Mouse (Mus musculus): ENCODE data around the gene Prmt8. TPM values are rescaled to one million over a fixed set of nuclear protein-coding genes. Genes with fewer than 3 reads are reported as not detected.

Prmt8 gene
- polyA plus RNA-seq, 1 experiment from 2014 or later, result 0.17 TPM

- Histone ChIP-seq H3K4me3 (no peak overlapping the region), H3K9ac (no peak overlapping the region), H3K4me1 (peaks cover 35% of the 10 kb centered on the region), H3K27ac (no peak overlapping the region), H3K4me2 (replicated peaks) (no peak overlapping the region), H3K9me3 (no peaks in the 10 kb centered on the region), H3K36me3 (no peaks in the 10 kb centered on the region), H3K27me3 (peaks cover 84% of the 10 kb centered on the region)
- ATAC-seq (ENCODE audit: low FRiP score, low read depth), result no peak
- WGBS, result 45% methylated on average over 5 of the region's 5 CpGs
These were observed 3.7 kb downstream of the Prmt8 start for GRCm38 (mm10) chr6:127765573-127765972.

DNA sequence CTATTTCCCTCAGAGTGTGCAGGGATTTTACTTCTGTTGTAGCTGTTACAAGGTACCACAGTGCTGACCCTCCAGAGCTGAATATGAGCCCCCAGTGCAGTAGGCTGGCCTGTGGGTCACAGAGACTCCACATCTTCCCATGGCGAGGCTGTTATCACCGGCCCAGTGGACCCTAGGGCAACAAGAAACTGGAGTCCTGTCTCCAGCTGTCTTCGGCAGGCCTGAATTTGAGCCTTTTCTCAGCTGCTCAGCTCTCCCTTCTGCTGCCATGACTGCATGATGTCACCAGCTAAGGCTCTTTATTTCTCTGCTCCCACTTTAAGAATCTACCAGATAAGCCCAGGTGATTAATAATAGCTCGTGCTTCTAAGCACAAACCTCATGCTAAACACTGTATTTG lies 11.0 kb downstream of the Prmt8 start:
- no peaks in the 10 kb centered on the region for H3K36me3 ChIP-seq
- peaks cover 11% of the 10 kb centered on the region for H3K27me3 ChIP-seq
- ATAC-seq (ENCODE audit: low FRiP score, low read depth), result no peak
- H3K4me1 ChIP-seq, result no peaks in the 10 kb centered on the region
- no peak overlapping the region for H3K9ac ChIP-seq
- no peaks in the 10 kb centered on the region; the same call in 1 of the 2 replicates for H3K9me3 ChIP-seq
- no peak overlapping the region for H3K4me2 ChIP-seq (replicated peaks)
- no peak overlapping the region for H3K4me3 ChIP-seq
- no peak overlapping the region for H3K27ac ChIP-seq
- 50% methylated on average over 4 of the region's 4 CpGs for WGBS

DNA sequence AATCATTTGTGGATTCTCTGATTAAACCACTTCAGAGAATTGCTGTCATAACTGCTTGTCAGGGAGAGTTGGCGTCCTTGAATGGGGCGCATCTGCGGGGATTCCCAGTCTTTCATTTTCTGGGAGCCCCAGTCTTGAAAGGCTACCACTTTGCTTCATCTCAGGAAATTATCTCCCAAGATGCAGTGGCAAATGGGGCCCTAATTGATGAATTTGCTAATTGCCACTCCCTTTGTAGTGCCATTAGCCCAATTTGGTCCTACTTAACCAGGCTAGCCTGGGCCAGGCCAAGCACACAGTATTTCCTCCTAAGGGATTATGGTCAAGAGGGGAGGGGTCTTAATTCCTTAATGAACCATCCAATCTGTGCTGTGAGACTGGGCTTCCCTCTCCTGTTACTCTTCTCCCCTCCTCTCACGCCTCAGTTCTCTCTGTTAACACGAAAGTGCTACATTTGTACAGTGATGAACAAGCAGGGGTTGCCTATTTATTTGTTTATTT lies 11.6 kb downstream of the Prmt8 start:
- no peak for ATAC-seq (ENCODE audit: low FRiP score, low read depth)
- no peak overlapping the region for H3K4me3 ChIP-seq
- H3K27ac ChIP-seq, result no peak overlapping the region
- no peak overlapping the region for H3K4me2 ChIP-seq (replicated peaks)
- H3K36me3 ChIP-seq, result no peaks in the 10 kb centered on the region
- WGBS, result 71% methylated on average over 5 of the region's 5 CpGs
- peaks cover 7% of the 10 kb centered on the region; the same call in 1 of the 2 replicates for H3K27me3 ChIP-seq
- H3K9me3 ChIP-seq, result no peaks in the 10 kb centered on the region; the same call in 1 of the 2 replicates
- H3K4me1 ChIP-seq, result peaks cover 5% of the 10 kb centered on the region
- no peak overlapping the region for H3K9ac ChIP-seq

DNA sequence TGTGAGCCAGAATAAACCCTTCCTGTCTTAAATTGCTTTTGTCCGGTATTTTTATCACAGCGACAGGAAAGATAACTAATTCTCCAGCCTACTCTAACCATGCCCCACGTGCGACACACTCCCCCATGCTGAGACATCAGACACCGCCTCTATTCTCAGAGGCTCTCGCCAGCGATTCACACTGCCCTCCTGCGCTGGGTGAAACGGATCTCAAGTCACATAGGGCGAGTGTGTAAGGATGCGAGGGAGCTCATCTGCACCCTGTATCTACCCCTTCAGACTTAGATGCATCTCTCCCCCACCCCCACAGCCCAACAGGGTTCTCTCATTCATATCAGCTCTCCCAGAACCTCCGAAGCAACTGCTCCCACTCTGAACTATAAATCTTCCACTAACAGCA lies 12.4 kb downstream of the Prmt8 start:
- no peak overlapping the region for H3K9ac ChIP-seq
- peaks cover 12% of the 10 kb centered on the region for H3K4me1 ChIP-seq
- 38% methylated on average over 12 of the region's 12 CpGs for WGBS
- H3K4me2 ChIP-seq (replicated peaks), result no peak overlapping the region
- H3K27ac ChIP-seq, result no peak overlapping the region
- no peaks in the 10 kb centered on the region for H3K36me3 ChIP-seq
- no peak overlapping the region for H3K4me3 ChIP-seq
- H3K27me3 ChIP-seq, result peaks cover 3% of the 10 kb centered on the region; the same call in 1 of the 2 replicates
- ATAC-seq (ENCODE audit: low FRiP score, low read depth), result no peak
- H3K9me3 ChIP-seq, result no peaks in the 10 kb centered on the region; the same call in 1 of the 2 replicates

DNA sequence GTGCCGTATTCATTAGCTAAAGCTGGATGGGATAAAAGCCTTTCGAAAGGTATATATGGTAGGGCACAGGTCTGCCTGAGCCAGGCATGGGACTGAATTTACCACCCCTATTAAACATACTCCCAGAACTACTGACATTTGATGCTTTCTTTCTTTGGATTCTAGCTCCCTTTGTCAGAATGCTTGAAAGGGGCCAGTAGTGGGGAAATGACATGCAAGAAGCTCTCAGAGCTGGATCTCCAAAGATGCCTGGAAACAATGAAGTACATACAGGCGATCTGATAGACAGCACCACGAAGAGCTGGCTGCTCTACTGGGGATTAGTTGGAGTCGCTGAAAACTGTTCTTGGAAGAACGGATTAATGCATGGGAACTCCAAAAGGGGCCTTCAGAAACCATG lies 16.0 kb downstream of the Prmt8 start:
- no peaks in the 10 kb centered on the region; the same call in 1 of the 2 replicates for H3K9me3 ChIP-seq
- no peak overlapping the region for H3K27ac ChIP-seq
- no peak overlapping the region for H3K9ac ChIP-seq
- H3K4me2 ChIP-seq (replicated peaks), result no peak overlapping the region
- H3K4me1 ChIP-seq, result peaks cover 12% of the 10 kb centered on the region
- H3K4me3 ChIP-seq, result no peak overlapping the region
- no peak for ATAC-seq (ENCODE audit: low FRiP score, low read depth)
- 72% methylated on average over 6 of the region's 6 CpGs for WGBS
- no peaks in the 10 kb centered on the region for H3K27me3 ChIP-seq
- no peaks in the 10 kb centered on the region for H3K36me3 ChIP-seq

- Histone ChIP-seq H3K4me1 (peaks cover 12% of the 10 kb centered on the region), H3K9me3 (no peaks in the 10 kb centered on the region; the same call in 1 of the 2 replicates), H3K27me3 (no peaks in the 10 kb centered on the region), H3K27ac (no peak overlapping the region), H3K4me2 (replicated peaks) (no peak overlapping the region), H3K36me3 (no peaks in the 10 kb centered on the region), H3K9ac (no peak overlapping the region), H3K4me3 (no peak overlapping the region)
- no peak for ATAC-seq (ENCODE audit: low FRiP score, low read depth)
- WGBS, result 47% methylated on average over 3 of the region's 3 CpGs
These were observed 16.6 kb downstream of the Prmt8 start for GRCm38 (mm10) chr6:127752681-127753080.

DNA sequence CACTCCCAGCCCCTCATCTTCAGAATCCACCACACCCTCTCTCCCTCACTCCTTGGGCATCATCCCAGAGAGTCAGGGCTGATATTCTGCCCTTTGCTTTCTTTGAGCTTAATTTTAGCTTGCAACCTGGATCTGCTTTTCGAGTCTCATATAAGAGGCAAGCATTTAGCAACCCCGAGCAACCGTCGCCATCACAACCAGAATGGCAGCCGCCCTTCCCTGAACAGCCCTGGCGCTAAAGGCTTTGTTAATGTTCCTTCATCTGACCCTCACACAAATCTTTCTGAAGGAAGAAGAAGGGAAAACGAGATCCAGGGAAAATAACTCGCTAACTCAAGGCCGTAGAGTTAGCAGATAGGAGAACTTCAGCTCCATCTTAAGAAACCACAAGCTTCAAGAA lies 17.8 kb downstream of the Prmt8 start:
- Histone ChIP-seq H3K9me3 (no peaks in the 10 kb centered on the region; the same call in 1 of the 2 replicates), H3K4me2 (replicated peaks) (no peak overlapping the region)

GRCm38 (mm10) chr6:127748793-127749192 lies 20.5 kb downstream of the Prmt8 start:
- no peaks in the 10 kb centered on the region for H3K9me3 ChIP-seq
- WGBS, result 84% methylated on average over 8 of the region's 8 CpGs
- H3K27ac ChIP-seq, result no peak overlapping the region
- H3K9ac ChIP-seq, result no peak overlapping the region
- H3K4me2 ChIP-seq (replicated peaks), result no peak overlapping the region
- no peaks in the 10 kb centered on the region for H3K27me3 ChIP-seq
- peaks cover 12% of the 10 kb centered on the region for H3K4me1 ChIP-seq
- no peak overlapping the region for H3K4me3 ChIP-seq
- ATAC-seq (ENCODE audit: low FRiP score, low read depth), result no peak
- no peaks in the 10 kb centered on the region for H3K36me3 ChIP-seq

More for the DNA sequence above, 17.8 kb downstream of the Prmt8 start:
- whole genome bisulfite sequencing, result 90% methylated on average over 9 of the region's 9 CpGs
- no peak for ATAC-seq (ENCODE audit: low FRiP score, low read depth)
- H3K9ac ChIP-seq, result no peak overlapping the region
- no peak overlapping the region for H3K4me3 ChIP-seq
- no peak overlapping the region for H3K27ac ChIP-seq
- peaks cover 12% of the 10 kb centered on the region for H3K4me1 ChIP-seq
- H3K27me3 ChIP-seq, result no peaks in the 10 kb centered on the region
- H3K36me3 ChIP-seq, result no peaks in the 10 kb centered on the region

DNA sequence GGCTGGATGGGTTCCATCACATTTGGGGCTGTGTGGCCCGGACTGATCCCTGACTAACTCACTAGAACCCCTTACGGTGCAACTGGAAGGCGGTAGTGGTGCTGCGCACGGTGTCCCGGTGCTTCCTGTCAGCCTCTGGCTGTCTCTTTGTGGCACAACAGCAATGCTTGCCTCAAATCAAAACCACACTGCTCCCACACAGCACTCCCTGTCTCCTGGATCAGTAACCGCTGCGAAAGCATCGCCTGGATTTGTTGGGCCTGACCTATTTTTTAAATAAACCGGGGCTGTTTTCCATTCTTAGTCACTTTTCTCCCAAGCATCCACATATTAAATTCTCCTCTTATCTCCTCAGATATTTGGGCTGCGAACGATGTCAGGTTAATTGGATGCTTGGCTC lies 27.0 kb downstream of the Prmt8 start:
- H3K9ac ChIP-seq, result no peak overlapping the region
- no peak overlapping the region for H3K27ac ChIP-seq
- ATAC-seq (ENCODE audit: low FRiP score, low read depth), result no peak
- H3K9me3 ChIP-seq, result no peaks in the 10 kb centered on the region
- H3K4me2 ChIP-seq (replicated peaks), result no peak overlapping the region
- no peaks in the 10 kb centered on the region for H3K36me3 ChIP-seq
- H3K4me1 ChIP-seq, result 0 out of 2 replicates have a peak, but pooled peaks cover 5% of the 10 kb centered on the region
- no peak overlapping the region for H3K4me3 ChIP-seq
- peaks cover 7% of the 10 kb centered on the region; the same call in 1 of the 2 replicates for H3K27me3 ChIP-seq
- 88% methylated on average over 12 of the region's 12 CpGs for WGBS

DNA sequence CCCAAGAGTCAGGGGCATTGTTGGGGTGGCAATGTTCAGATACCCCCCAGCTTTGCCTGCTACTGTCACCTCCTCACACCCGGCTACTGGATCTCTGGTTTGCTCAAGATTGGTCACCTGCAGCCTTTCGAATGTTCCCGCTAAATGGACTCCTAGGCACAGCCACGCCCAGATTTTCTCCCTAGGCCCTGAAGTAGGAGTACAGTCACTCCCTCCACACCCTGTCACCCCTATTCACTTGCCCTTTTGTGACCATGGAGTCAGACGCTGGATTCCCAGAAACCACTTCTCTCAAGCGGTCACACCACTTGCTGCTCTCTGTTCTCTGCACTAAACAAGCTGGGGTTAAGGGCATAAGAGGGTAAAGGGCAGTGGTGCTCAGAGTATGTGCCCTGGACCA lies 28.1 kb downstream of the Prmt8 start:
- H3K4me3 ChIP-seq, result no peak overlapping the region
- WGBS, result 83% methylated on average over 6 of the region's 6 CpGs

GRCm38 (mm10) chr6:127740711-127741110 lies 28.6 kb downstream of the Prmt8 start:
- H3K4me3 ChIP-seq, result no peak overlapping the region
- no peak overlapping the region for H3K9ac ChIP-seq
- peaks cover 5% of the 10 kb centered on the region; the same call in 1 of the 2 replicates for H3K4me1 ChIP-seq
- no peak overlapping the region for H3K4me2 ChIP-seq (replicated peaks)
- WGBS, result 76% methylated on average over 9 of the region's 9 CpGs
- no peak overlapping the region for H3K27ac ChIP-seq
- H3K36me3 ChIP-seq, result no peaks in the 10 kb centered on the region
- no peak for ATAC-seq (ENCODE audit: low FRiP score, low read depth)
- H3K27me3 ChIP-seq, result peaks cover 15% of the 10 kb centered on the region; the same call in 1 of the 2 replicates
- no peaks in the 10 kb centered on the region for H3K9me3 ChIP-seq

More for the DNA sequence above, 28.1 kb downstream of the Prmt8 start:
- no peak overlapping the region for H3K9ac ChIP-seq
- 0 out of 2 replicates have a peak, but pooled peaks cover 5% of the 10 kb centered on the region for H3K4me1 ChIP-seq
- H3K4me2 ChIP-seq (replicated peaks), result no peak overlapping the region
- peaks cover 13% of the 10 kb centered on the region; the same call in 1 of the 2 replicates for H3K27me3 ChIP-seq
- H3K9me3 ChIP-seq, result no peaks in the 10 kb centered on the region
- H3K27ac ChIP-seq, result no peak overlapping the region
- no peaks in the 10 kb centered on the region for H3K36me3 ChIP-seq
- no peak for ATAC-seq (ENCODE audit: low FRiP score, low read depth)

DNA sequence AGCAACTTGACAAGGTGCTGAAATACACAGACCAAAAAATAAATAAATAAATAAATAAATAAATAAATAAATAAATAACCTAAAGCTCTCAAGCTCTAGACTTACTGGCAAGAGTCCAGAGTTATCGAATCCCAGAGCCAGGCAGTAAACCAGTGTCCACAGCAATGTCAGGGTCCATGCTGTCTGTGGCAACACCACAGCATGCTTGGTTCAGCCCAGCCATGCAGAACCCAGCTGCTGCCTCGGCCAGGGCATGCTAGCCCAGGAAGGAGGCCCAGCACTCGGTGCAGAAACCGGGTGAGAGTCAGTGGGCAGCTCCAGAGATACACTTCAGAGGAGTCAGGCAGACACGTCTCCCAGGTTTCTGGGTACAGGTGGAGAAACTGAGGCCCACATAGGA lies 29.4 kb downstream of the Prmt8 start:
- Histone ChIP-seq H3K27me3 (peaks cover 18% of the 10 kb centered on the region; the same call in 1 of the 2 replicates), H3K4me2 (replicated peaks) (no peak overlapping the region), H3K4me3 (no peak overlapping the region), H3K27ac (no peak overlapping the region), H3K36me3 (no peaks in the 10 kb centered on the region), H3K4me1 (peaks cover 12% of the 10 kb centered on the region), H3K9ac (no peak overlapping the region), H3K9me3 (no peaks in the 10 kb centered on the region)
- WGBS, result 80% methylated on average over 5 of the region's 5 CpGs
- ATAC-seq (ENCODE audit: low FRiP score, low read depth), result no peak
